Mouse (Mus musculus): ENCODE results near the gene Lrig2. TPM values are rescaled to one million over a fixed set of nuclear protein-coding genes. Genes with fewer than 3 reads are reported as not detected.

Gene Lrig2
- polyA plus RNA-seq, 1 experiment from 2014 or later = 35.2 TPM

DNA sequence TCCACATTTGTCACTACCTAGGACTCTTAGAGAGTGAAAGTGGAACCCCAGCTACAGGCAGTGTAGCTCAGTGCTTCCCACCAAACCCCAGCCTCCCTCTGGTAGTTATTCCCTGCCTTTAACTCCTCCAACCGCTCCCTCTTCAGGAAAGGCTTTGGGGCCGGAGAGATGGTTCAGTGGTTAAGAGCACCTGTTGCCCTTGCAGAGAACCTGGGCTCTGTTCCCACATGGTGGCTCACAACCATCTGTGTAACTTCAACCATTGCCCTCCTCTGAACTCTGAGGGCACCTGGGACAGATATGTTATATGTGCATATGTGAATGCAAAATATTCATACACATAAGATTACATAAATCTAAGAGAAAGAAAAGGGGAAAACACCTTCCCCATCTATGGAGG lies 122.3 kb downstream of the Lrig2 start:
- H3K9ac ChIP-seq = no peak overlapping the region
- H3K4me2 ChIP-seq (replicated peaks) = no peak overlapping the region
- H3K36me3 ChIP-seq = no peaks in the 10 kb centered on the region
- no peak overlapping the region for H3K4me3 ChIP-seq
- no peaks in the 10 kb centered on the region for H3K9me3 ChIP-seq (replicated peaks)
- 80% methylated on average over 2 of the region's 2 CpGs for WGBS
- H3K27me3 ChIP-seq = no peaks in the 10 kb centered on the region
- no peak overlapping the region for H3K27ac ChIP-seq
- peaks cover 9% of the 10 kb centered on the region; the same call in 1 of the 2 replicates for H3K4me1 ChIP-seq
- no peak for ATAC-seq (ENCODE audit: low FRiP score)

DNA sequence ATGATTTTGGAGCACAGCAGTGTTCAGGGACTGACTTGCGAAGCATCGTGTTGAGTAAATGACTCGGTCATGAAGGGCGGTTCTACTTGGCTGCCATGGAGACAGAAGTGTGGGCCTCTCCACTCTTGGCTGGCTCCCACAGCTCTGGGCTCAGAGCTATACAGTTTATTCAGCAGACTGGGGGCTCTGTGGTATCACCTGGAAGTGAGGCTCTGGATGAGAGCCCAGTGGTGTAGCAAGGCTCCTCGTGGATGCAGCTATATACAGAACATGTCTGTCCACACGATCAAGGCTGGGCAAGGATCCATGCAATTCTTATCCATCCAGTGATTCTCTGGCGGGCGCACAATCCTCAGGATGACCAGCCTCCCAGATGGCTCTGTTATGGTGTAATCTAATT lies 126.1 kb downstream of the Lrig2 start:
- no peaks in the 10 kb centered on the region for H3K27me3 ChIP-seq
- 89% methylated on average over 8 of the region's 8 CpGs for WGBS
- no peak overlapping the region for H3K9ac ChIP-seq
- H3K27ac ChIP-seq = no peak overlapping the region
- H3K4me3 ChIP-seq = no peak overlapping the region
- peaks cover 9% of the 10 kb centered on the region; the same call in 1 of the 2 replicates for H3K4me1 ChIP-seq
- no peak for ATAC-seq (ENCODE audit: low FRiP score)
- no peak overlapping the region for H3K4me2 ChIP-seq (replicated peaks)
- no peaks in the 10 kb centered on the region for H3K9me3 ChIP-seq (replicated peaks)
- H3K36me3 ChIP-seq = no peaks in the 10 kb centered on the region

- Histone ChIP-seq H3K9ac (no peak overlapping the region), H3K4me1 (no peaks in the 10 kb centered on the region), H3K4me3 (no peak overlapping the region), H3K27me3 (no peaks in the 10 kb centered on the region), H3K4me2 (replicated peaks) (no peak overlapping the region), H3K36me3 (no peaks in the 10 kb centered on the region), H3K9me3 (replicated peaks) (no peaks in the 10 kb centered on the region), H3K27ac (no peak overlapping the region)
- WGBS = 57% methylated on average over 9 of the region's 9 CpGs
- ATAC-seq (ENCODE audit: low FRiP score) = no peak
These were observed 127.9 kb downstream of the Lrig2 start for GRCm38 (mm10) chr3:104383681-104384341.

GRCm38 (mm10) chr3:104378228-104378627 lies 133.5 kb downstream of the Lrig2 start:
- H3K4me2 ChIP-seq (replicated peaks) = no peak overlapping the region
- 66% methylated on average over 3 of the region's 3 CpGs for WGBS
- no peak overlapping the region for H3K27ac ChIP-seq
- H3K4me1 ChIP-seq = no peaks in the 10 kb centered on the region
- no peak overlapping the region for H3K9ac ChIP-seq
- H3K36me3 ChIP-seq = no peaks in the 10 kb centered on the region
- ATAC-seq (ENCODE audit: low FRiP score) = no peak
- H3K4me3 ChIP-seq = no peak overlapping the region
- H3K27me3 ChIP-seq = no peaks in the 10 kb centered on the region
- no peaks in the 10 kb centered on the region for H3K9me3 ChIP-seq (replicated peaks)

GRCm38 (mm10) chr3:104373907-104374306 lies 137.8 kb downstream of the Lrig2 start:
- Histone ChIP-seq H3K27ac (no peak overlapping the region), H3K27me3 (no peaks in the 10 kb centered on the region), H3K4me3 (no peak overlapping the region), H3K9ac (no peak overlapping the region), H3K36me3 (no peaks in the 10 kb centered on the region), H3K9me3 (replicated peaks) (no peaks in the 10 kb centered on the region), H3K4me1 (no peaks in the 10 kb centered on the region), H3K4me2 (replicated peaks) (no peak overlapping the region)
- no peak for ATAC-seq (ENCODE audit: low FRiP score)
- 79% methylated on average over 8 of the region's 8 CpGs for WGBS

- WGBS = 87% methylated on average over 2 of the region's 2 CpGs
- no peaks in the 10 kb centered on the region for H3K27me3 ChIP-seq
These were observed 139.3 kb downstream of the Lrig2 start for GRCm38 (mm10) chr3:104372374-104372773.

DNA sequence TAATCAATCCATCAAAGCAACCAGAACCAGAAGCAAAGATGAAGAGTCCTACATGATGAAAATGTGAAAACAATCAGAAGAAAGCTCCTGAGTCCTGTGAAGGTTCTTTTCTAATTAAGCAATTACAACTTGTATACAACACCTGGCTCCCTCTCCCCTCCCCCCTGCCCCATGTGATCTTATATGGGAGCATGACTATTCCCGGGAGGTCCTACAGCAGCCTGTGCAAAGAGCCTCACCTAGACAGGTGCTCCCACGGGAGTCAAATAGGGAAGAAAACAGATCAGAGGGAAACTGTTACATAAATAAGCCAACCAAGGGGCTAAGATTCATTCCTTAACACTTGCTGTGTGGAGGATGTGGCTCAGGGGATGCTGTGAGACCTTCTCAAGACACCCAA lies 143.8 kb downstream of the Lrig2 start:
- H3K36me3 ChIP-seq = no peaks in the 10 kb centered on the region
- H3K4me3 ChIP-seq = no peak overlapping the region
- no peak for ATAC-seq (ENCODE audit: low FRiP score)
- H3K4me1 ChIP-seq = 0 out of 2 replicates have a peak, but pooled peaks cover 2% of the 10 kb centered on the region
- no peak overlapping the region for H3K27ac ChIP-seq
- WGBS = 83% methylated on average over 2 of the region's 2 CpGs
- no peaks in the 10 kb centered on the region for H3K9me3 ChIP-seq (replicated peaks)
- H3K27me3 ChIP-seq = no peaks in the 10 kb centered on the region
- no peak overlapping the region for H3K4me2 ChIP-seq (replicated peaks)
- no peak overlapping the region for H3K9ac ChIP-seq

More at GRCm38 (mm10) chr3:104372374-104372773, 139.3 kb downstream of the Lrig2 start:
- no peak overlapping the region for H3K9ac ChIP-seq
- no peak overlapping the region for H3K4me2 ChIP-seq (replicated peaks)
- H3K4me3 ChIP-seq = no peak overlapping the region
- no peak overlapping the region for H3K27ac ChIP-seq
- H3K9me3 ChIP-seq (replicated peaks) = no peaks in the 10 kb centered on the region
- H3K4me1 ChIP-seq = 0 out of 2 replicates have a peak, but pooled peaks cover 2% of the 10 kb centered on the region
- no peaks in the 10 kb centered on the region for H3K36me3 ChIP-seq
- no peak for ATAC-seq (ENCODE audit: low FRiP score)

DNA sequence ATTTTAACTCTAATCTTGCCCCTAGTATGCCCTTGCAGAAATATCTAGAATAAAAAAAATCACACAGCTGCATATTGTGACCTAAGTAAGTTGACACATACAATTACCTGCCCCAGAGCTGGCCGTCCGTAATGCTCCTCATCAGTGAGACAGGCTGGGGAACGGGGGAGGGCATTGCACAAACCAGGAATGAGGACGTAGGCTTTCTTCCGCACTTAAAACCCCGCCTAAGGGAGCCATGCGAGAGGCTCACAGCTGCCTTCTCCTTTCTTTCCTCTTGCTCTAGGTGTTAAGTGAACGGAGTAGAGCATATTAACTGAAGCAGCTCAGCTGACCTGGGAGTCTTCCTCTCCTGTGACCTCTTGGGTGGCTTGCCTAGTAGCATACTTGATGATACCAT lies 149.9 kb downstream of the Lrig2 start:
- Histone ChIP-seq H3K4me1 (no peaks in the 10 kb centered on the region), H3K4me3 (no peak overlapping the region), H3K36me3 (no peaks in the 10 kb centered on the region), H3K4me2 (replicated peaks) (no peak overlapping the region), H3K27ac (no peak overlapping the region), H3K27me3 (no peaks in the 10 kb centered on the region), H3K9me3 (replicated peaks) (no peaks in the 10 kb centered on the region), H3K9ac (no peak overlapping the region)
- 80% methylated on average over 8 of the region's 8 CpGs for WGBS
- ATAC-seq (ENCODE audit: low FRiP score) = no peak

GRCm38 (mm10) chr3:104360325-104360724 lies 151.4 kb downstream of the Lrig2 start:
- H3K27me3 ChIP-seq = peaks cover 4% of the 10 kb centered on the region; the same call in 1 of the 2 replicates
- no peak overlapping the region for H3K4me2 ChIP-seq (replicated peaks)
- H3K4me3 ChIP-seq = no peak overlapping the region
- H3K27ac ChIP-seq = no peak overlapping the region
- 74% methylated on average over 5 of the region's 5 CpGs for WGBS
- no peak overlapping the region for H3K9ac ChIP-seq
- ATAC-seq (ENCODE audit: low FRiP score) = no peak
- no peaks in the 10 kb centered on the region for H3K4me1 ChIP-seq
- no peaks in the 10 kb centered on the region for H3K36me3 ChIP-seq
- H3K9me3 ChIP-seq (replicated peaks) = no peaks in the 10 kb centered on the region

- H3K9ac ChIP-seq = no peak overlapping the region
- no peak overlapping the region for H3K4me3 ChIP-seq
- 61% methylated on average over 8 of the region's 8 CpGs for WGBS
- no peaks in the 10 kb centered on the region for H3K4me1 ChIP-seq
- H3K4me2 ChIP-seq (replicated peaks) = no peak overlapping the region
- ATAC-seq (ENCODE audit: low FRiP score) = no peak
- H3K36me3 ChIP-seq = no peaks in the 10 kb centered on the region
- H3K9me3 ChIP-seq (replicated peaks) = no peaks in the 10 kb centered on the region
- H3K27me3 ChIP-seq = peaks cover 9% of the 10 kb centered on the region
- H3K27ac ChIP-seq = no peak overlapping the region
These were observed 152.2 kb downstream of the Lrig2 start for GRCm38 (mm10) chr3:104359225-104360135.

DNA sequence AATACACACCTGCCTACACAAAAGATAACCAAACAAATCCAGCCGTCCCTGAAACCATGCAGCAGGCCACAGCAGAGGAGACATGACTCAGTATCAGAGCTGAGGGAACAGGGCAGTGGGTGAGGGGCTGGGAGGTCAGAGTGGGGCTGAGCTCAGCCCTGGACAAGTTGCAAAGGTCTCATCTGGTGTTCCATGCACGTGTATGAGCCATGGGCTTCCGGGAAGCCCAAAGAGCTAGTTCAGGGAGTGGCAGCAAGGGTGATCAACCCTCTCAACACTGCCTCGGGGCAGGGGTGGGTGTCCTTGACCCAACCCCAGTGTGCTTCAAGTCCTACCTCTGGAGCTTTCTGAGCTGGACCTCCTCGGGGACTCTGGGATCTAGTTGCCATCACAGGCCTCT lies 153.0 kb downstream of the Lrig2 start:
- H3K27me3 ChIP-seq = peaks cover 12% of the 10 kb centered on the region
- no peaks in the 10 kb centered on the region for H3K9me3 ChIP-seq (replicated peaks)
- no peak overlapping the region for H3K4me3 ChIP-seq
- WGBS = 81% methylated on average over 5 of the region's 5 CpGs
- no peak overlapping the region for H3K4me2 ChIP-seq (replicated peaks)
- H3K9ac ChIP-seq = no peak overlapping the region
- no peak overlapping the region for H3K27ac ChIP-seq
- ATAC-seq (ENCODE audit: low FRiP score) = no peak
- H3K4me1 ChIP-seq = no peaks in the 10 kb centered on the region
- no peaks in the 10 kb centered on the region for H3K36me3 ChIP-seq

GRCm38 (mm10) chr3:104356106-104356505 lies 155.6 kb downstream of the Lrig2 start:
- Histone ChIP-seq H3K9me3 (replicated peaks) (no peaks in the 10 kb centered on the region), H3K4me1 (peaks cover 5% of the 10 kb centered on the region; the same call in 1 of the 2 replicates), H3K36me3 (no peaks in the 10 kb centered on the region), H3K4me2 (replicated peaks) (no peak overlapping the region), H3K27ac (no peak overlapping the region), H3K4me3 (no peak overlapping the region), H3K9ac (no peak overlapping the region), H3K27me3 (peaks cover 18% of the 10 kb centered on the region)
- ATAC-seq (ENCODE audit: low FRiP score) = no peak
- 94% methylated on average over 5 of the region's 5 CpGs for WGBS
